Mouse (Mus musculus) heart, adult 2 months (tissue): Measurements from ENCODE around the gene Igf1.

ENCODE experiments used
- CTCF ChIP-seq: fragments of 200-600 bp; IDR thresholded peaks from 2 replicates; pipeline ENCODE4 v1.8.1; 2022; ENCODE audit warnings: antibody characterized with exemption, mild to moderate bottlenecking, moderate library complexity
- EP300 ChIP-seq: fragments of 200-500 bp; IDR thresholded peaks from 2 replicates; pipeline ENCODE4 v1.6.1; 2011; ENCODE audit warnings: low read depth, low read length, control low read depth; ENCODE audit not compliant: insufficient read depth
- POLR2A ChIP-seq: fragments of 200-500 bp; IDR thresholded peaks from 2 replicates; pipeline ENCODE4 v1.6.1; 2011; ENCODE audit warnings: mild to moderate bottlenecking, low read depth, low read length, control low read depth; ENCODE audit not compliant: insufficient read depth

GRCm38 (mm10) chr10:87868349-87869053 is 10.4 kb downstream of the Igf1 start:
- TF ChIP-seq EP300, result no peak
- TF ChIP-seq POLR2A, result no peak
- no peak for TF ChIP-seq CTCF
